Mouse (Mus musculus): ENCODE data around the gene Usp5. TPM values are rescaled to one million over a fixed set of nuclear protein-coding genes. Genes with fewer than 3 reads are reported as not detected.
"Not testable (repeated sequence)": the region's sequence is repeated elsewhere in the genome, so short reads cannot be mapped to it uniquely, and the experiment has no call there.

Usp5 gene
- total RNA-seq, 2 experiments from 2014 or later = 176 to 177 TPM

DNA sequence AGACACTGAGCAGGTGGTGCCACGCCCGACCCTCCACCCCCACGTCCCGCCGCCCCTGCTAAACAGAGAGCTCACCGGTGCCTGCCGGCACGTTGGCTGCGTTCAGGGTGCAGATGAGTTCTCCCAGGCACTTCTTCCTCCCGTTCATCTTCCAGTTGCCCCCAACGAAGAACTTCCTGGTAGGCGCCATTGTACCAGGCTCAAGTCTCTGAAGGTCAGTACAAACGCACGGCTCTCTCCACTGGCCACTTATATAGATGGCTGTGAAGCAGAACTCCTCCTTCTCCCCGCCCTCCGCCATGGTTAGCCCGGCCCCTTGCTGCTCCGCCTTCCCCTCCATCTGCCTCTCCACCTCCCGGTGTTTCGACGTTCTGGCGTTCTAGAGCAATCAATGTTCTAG is 15.4 kb downstream of the Usp5 start, which contains the start of gene Tpi1:
Gene Tpi1 (minus strand): TSS at position 364 of the 400 bp plus-strand sequence.
- intact Hi-C loops (cut with DNase I) = no loop called here
- DNase-seq (ENCODE audit: low spot score in 2 of 2) = peak; percentile 88 to 94

- intact Hi-C loops (cut with DNase I) = no loop called here
- peak; percentile 73 to 83 for DNase-seq (ENCODE audit: low spot score in 2 of 2)
Observed at GRCm38 (mm10) chr6:124813496-124813895, 15.8 kb downstream of the Usp5 start.

DNA sequence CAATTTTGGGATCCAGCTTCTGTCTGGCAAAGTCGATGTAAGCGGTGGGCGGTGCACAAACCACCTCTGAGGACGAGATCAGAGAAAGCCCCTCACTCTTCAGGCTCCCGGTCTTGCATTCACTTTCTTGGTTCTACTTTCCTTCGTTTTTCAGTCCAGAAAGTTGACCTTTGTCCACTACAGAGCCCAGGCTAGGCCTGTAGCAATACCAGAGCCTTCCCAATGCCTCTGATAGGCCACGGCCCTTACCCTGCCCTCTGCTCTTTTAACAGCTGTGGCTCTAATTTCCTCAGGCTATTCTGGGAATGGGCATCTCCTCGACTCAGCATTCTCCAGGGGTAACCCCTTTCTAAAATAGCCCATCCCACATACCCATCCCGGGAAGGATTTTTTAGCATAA is 16.4 kb downstream of the Usp5 start:
- DNase-seq (ENCODE audit: low spot score in 2 of 2) = no peak
- intact Hi-C loops (cut with DNase I) = no loop called here

GRCm38 (mm10) chr6:124811701-124812560 is 17.4 kb downstream of the Usp5 start:
- DNase-seq (ENCODE audit: low spot score in 2 of 2) = no peak
- intact Hi-C loops (cut with DNase I) = no loop called here

- intact Hi-C loops (cut with DNase I) = no loop called here
- no peak for DNase-seq (ENCODE audit: low spot score in 2 of 2)
Observed at GRCm38 (mm10) chr6:124811403-124811665, 17.9 kb downstream of the Usp5 start.

DNA sequence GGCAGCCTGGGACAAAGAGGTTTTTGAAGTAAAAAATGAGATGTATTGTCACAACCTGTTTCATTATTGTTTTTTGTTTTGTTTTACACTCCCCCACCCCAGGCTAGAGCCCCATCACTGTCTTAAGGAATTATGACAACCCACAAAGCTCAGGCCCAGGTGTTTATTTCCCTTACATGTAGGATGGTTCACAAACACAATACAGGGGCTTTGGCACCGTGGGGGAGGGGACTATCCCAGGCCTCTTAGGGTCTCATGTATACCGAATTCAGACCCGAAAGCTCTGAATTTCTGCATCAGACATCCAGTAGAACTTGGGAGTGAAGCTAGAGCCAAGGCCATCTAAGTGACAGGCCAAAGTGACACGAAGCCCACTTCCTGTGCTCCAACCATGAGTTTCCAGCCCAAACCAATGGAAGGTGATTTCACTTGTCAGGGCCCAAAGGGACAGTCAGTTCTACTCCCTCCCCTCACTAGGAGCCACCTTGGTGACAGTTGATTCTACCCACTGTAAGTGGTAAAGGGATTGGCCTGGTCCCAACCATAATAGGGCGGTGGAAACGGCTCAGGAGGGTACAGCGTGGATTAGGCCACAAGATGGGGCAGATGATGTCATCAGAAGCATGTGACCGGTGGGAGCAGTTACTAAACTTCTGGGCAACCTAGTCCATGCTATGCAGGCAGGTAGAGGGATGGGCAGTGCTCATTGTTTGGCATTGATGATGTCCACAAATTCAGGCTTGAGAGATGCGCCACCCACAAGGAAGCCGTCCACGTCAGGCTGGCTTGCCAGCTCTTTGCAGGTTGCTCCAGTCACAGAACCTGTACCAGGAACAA is 18.5 kb downstream of the Usp5 start:
- DNase-seq (ENCODE audit: low spot score in 2 of 2); intact Hi-C loops (cut with DNase I): not testable (repeated sequence)

DNA sequence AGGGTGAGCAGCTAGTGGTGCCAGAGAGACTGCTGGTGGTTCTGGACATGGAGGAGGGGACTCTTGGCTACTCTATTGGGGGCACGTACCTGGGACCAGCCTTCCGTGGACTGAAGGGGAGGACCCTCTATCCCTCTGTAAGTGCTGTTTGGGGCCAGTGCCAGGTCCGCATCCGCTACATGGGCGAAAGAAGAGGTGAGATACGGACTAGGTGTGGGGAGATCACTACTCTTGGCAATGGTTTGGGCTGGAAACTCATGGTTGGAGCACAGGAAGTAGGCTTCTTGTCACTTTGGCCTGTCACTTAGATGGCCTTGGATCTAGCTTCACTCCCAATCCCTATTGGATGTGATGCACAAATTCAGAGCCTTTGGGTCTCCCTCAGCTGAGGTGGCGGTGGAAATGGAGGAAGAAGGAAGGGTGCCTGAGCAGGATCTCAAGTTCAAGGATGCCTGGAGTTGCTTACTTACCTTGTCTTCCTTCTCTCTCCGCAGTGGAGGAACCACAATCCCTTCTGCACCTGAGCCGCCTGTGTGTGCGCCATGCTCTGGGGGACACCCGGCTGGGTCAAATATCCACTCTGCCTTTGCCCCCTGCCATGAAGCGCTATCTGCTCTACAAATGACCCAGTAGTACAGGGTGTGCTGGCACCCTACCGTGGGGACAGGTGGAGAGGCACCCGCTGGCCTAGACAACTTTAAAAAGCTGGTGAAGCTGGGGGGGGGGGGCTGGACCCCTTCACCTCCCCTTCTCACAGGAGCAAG is 19.3 kb downstream of the Usp5 start:
- DNase-seq (ENCODE audit: low spot score in 2 of 2) = no peak
- intact Hi-C loops (cut with DNase I) = loop anchor here (1.0 kb wide), 1 partner anchor 41 kb away; the partner anchor contains the start of gene Eno2

DNA sequence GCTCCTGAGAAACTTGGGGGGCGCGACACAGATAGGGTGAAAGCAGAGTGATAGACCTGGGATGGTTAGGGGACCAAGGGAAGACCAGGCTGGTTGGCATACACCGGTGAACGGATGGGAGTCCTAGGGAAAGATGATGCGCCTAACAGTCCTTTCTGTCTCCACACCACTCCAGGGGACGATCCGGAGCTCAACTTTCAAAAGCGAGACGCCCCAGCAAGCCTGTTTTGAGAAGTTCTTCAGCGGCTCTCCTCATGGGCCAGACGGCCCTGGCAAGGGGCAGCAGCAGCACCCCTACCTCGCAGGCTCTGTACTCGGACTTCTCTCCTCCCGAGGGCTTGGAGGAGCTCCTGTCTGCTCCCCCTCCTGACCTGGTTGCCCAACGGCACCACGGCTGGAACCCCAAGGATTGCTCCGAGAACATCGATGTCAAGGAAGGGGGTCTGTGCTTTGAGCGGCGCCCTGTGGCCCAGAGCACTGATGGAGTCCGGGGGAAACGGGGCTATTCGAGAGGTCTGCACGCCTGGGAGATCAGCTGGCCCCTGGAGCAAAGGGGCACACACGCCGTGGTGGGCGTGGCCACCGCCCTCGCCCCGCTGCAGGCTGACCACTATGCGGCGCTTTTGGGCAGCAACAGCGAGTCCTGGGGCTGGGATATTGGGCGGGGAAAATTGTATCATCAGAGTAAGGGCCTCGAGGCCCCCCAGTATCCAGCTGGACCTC is 20.1 kb downstream of the Usp5 start:
- peak; percentile 65 to 67 for DNase-seq (ENCODE audit: low spot score in 2 of 2)
- intact Hi-C loops (cut with DNase I) = loop anchor here (1.0 kb wide), 1 partner anchor 40 kb away; the partner anchor contains the start of gene Eno2

DNA sequence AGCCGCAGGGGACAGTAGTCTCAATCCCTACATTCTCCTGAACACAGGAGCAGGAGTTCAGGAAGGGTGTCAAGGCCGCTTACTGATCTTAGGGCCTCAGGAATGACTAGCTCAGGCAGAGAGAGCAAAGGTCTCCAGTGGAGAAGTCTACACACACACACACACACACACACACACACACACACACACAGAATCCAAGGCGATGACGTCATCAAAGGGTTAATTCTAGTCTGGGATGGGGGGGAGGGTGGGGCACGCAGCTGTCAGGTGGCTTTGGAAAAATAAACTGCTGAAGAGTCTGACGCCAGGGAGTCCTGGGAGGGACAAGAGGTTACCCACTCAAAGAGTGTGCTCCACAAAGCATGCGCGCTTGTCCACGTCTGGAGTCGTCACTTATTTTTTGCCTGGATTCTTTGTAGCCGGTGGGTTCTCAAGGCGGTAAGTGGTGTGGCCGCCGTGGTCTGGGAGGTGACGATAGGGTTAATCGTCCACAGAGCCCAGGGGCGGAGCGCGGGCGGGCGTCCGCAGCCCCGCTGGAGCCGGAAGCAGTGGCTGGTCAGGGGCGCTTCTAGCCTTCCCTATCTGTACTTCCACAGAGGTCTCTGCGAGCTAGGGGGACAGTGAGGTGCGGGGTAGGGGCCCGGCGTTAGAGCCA is 20.8 kb downstream of the Usp5 start, which contains the start of gene Spsb2:
Gene Spsb2 (plus strand): TSS at position 304 of the 655 bp plus-strand sequence.
- peak; percentile 37 to 50 for DNase-seq (ENCODE audit: low spot score in 2 of 2)
- intact Hi-C loops (cut with DNase I) = loop anchor here (1.0 kb wide), 1 partner anchor 39 kb away; the partner anchor contains the start of gene Eno2

DNA sequence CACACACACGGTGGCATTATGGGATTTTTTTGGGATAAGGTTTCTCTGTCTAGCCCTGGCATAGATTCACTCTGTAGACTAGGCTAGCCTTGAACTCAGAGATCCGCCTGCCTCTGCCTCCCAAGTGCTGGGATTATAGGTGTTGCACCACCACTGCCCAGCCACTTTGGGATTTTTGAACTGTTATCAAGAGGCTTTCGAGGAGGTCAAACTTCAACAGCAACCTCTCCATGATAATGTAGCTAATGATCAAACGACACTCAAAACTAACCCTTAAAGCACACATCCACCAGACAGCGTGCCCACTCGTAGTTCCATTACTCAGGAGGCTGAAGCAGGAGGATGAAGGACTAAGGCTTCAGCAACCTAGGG is 21.3 kb downstream of the Usp5 start:
- DNase-seq (ENCODE audit: low spot score in 2 of 2) = no peak
- intact Hi-C loops (cut with DNase I) = no loop called here

DNA sequence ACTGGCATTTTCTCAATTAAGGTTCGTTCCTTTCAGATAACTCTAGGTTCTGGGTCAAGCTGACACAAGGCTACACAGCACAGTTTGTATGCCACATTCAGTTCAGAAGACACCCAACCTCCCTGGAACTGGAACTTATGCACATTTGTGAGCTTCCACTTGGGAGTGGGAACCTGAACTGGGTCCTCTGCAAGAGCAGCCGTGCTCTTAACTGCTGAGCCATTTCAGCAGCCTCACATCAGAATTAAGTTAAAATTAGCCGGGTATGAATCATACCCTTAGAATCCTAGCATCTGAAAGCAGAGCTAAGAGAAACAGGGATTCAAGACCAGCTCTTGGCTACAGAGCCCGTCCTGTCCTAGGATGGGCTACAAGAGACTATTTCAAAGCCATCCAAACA is 21.9 kb downstream of the Usp5 start:
- intact Hi-C loops (cut with DNase I) = no loop called here
- DNase-seq (ENCODE audit: low spot score in 2 of 2) = peak in 1 of 2 experiments; percentile 79

DNA sequence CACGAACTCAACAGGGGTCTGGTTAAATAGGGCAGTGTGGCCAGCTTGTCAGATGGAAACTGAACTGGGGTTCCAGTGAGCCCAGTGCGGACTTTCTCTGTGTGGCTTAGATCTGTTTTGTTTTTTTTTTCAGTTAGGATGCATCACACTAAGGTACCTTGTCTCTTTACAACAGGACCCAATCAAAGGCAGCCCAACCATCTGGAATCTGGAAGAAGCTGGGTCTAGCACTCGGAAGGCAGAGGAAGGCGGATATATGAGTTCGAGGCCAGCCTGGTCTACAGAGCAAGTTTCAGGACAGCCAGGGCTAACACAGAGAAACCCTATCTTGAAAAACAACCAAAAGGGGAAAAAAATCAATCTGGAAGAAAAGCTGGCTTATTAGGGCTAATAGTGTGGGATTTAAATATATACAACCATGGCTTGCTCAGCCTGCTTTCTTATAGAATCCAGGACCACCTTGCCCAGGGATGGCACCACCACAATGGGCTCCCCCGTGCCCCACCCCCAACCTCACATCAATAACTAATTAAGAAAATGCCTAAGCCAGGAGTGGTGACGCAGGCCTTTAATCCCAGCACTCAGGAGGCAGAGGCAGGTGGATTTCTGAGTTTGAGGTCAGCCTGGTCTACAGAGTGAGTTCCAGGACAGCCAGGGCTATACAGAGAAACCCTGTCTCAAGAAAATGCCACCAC is 22.7 kb downstream of the Usp5 start:
- DNase-seq (ENCODE audit: low spot score in 2 of 2) = no peak
- intact Hi-C loops (cut with DNase I) = no loop called here

- intact Hi-C loops (cut with DNase I) = loop anchor here (2.0 kb wide), 2 partner anchors 37 to 65 kb away; partner anchors contain the start of genes Eno2 and Grcc10
- peak; percentile 94 to 98 for DNase-seq (ENCODE audit: low spot score in 2 of 2)
Observed at GRCm38 (mm10) chr6:124805341-124806321, 23.7 kb downstream of the Usp5 start.

DNA sequence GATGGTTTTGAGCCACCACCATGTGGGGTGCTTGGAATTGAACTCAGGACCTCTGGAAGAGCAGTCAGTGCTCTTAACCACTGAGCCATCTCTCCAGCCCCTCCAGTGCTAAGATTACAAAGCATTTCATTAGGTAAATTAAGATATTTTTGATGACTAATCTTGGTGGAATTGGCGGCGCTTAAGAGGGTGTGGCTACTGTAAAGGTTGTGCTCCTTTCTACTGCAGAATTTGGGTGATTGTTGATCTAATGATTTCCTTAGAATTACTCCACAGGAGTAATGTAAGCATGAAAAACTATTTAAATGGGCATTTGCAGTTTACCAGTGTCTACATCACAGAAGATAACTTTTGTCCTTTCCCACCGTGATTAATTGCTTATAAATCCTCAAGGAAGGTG is 24.9 kb downstream of the Usp5 start:
- intact Hi-C loops (cut with DNase I) = loop anchor here (2.0 kb wide), 2 partner anchors 36 to 64 kb away; partner anchors contain the start of genes Eno2 and Grcc10
- no peak for DNase-seq (ENCODE audit: low spot score in 2 of 2)

GRCm38 (mm10) chr6:124803691-124804090 is 25.6 kb downstream of the Usp5 start:
- intact Hi-C loops (cut with DNase I) = loop anchor here (2.0 kb wide), 2 partner anchors 35 to 63 kb away; partner anchors contain the start of genes Eno2 and Grcc10
- not testable (repeated sequence) for DNase-seq (ENCODE audit: low spot score in 2 of 2)

- intact Hi-C loops (cut with DNase I) = no loop called here
- DNase-seq (ENCODE audit: low spot score in 2 of 2) = no peak
Observed at GRCm38 (mm10) chr6:124803061-124803460, 26.2 kb downstream of the Usp5 start.

DNA sequence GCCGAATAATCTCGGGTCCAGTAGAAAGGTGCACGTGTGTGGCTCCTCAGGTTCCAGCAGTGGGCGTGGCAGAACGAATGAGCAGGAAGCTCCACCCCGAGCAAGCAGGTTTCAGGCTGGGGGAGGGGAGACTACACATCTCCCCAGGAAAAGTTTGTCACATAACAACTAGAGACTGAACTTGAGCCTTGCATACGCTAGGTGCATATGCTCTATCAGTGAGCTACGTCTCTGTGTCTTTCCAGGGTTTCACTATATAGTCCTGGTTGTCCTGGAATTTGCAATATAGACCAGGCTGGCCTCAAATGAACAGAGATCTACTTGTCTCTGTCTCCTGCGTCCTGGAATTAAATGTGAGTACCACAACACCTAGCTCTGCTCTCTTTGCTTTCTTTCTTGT is 26.9 kb downstream of the Usp5 start:
- intact Hi-C loops (cut with DNase I) = not testable (repeated sequence)

More for the DNA sequence above, 26.9 kb downstream of the Usp5 start:
- DNase-seq (ENCODE audit: low spot score in 2 of 2) = not testable (repeated sequence)
